Mouse (Mus musculus) ES-Bruce4 (cell line): ENCODE results near the gene Preb.

ENCODE experiments used
- CTCF ChIP-seq: IDR thresholded peaks from one replicate; pipeline ENCODE4 v1.8.1; 2011; ENCODE audit warnings: low read depth, low read length
- POLR2A ChIP-seq: IDR thresholded peaks from one replicate; pipeline ENCODE4 v1.8.1; 2011; ENCODE audit warnings: low read length; ENCODE audit not compliant: insufficient read depth

DNA sequence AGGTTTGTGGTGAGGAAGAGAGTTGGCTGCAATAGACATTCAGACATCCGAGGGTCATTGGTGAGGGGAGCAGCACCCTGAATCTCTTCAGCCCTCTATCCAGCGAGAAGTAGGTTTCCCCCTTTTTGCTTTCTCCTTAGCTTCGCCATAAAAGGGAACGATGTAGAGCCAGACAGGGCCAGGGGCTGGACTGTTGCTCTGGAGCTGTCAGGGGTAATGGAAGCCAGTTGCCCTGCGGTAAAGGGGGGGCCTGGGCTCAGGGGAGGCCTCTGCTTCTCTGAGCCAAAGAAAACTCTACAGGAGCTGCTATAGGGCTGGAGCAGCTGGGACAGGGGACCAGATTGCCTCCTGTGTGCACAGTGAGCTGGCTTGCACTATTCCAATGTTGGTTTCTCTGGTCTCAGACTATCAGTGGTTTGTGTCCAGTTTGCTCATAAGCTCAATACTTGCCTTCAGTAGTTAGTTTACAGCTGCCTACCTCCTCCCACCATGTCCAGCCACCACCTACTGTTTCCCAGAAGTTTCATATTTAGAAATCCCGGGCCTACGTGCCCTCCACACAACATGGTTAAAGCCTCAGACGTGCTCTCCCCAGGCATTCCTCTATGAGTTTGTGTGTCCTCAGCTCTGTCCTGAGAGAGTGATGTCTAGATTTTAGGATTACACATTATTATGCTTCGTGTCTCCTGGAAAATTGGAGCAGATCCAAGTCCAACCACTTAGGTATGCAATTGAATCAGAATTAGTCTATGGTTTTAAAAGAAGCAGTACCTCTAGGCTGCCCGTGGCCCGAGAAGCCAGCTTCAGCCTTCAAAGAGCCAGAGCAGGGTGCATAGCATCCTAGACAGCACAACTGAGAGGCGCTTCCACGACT, 51.5 kb downstream of the Preb start:
- no peak for TF ChIP-seq CTCF
- TF ChIP-seq POLR2A: no peak
